Comparison of ENCODE assay signal across 20 mouse cellular contexts in genomic region chr5:65910398-65910797, GRCm38 (mm10). TPM values are rescaled to one million over a fixed set of nuclear protein-coding genes. Genes with fewer than 3 reads are reported as not detected.
DNase-seq lines count a peak whose midpoint lies in the region; ATAC-seq lines count a peak whose summit lies in the region.
"Had no signal": no experiment of that assay in that cellular context is flagged by ENCODE, and none has a peak within 500 bp of the region (broad histone marks: within the 10 kb centered on the region; RNA-seq: fewer than 3 reads in every experiment).

No protein-coding gene starts in this region.

- ATAC-seq in inflammation-experienced regulatory T-cells, adult 6 months, result peak; percentile 56
- ATAC-seq: forebrain, embryonic 13.5 days; Patski had no signal

- DNase-seq in CD4-positive helper T cell, adult 2 months (ENCODE audit: low read depth, low spot score), result peak; percentile 43
- peak; percentile 69 for DNase-seq in CD4-positive, CD25-positive, alpha-beta regulatory T cell, adult 2 months (ENCODE audit: low read depth, low spot score)
- DNase-seq in thymus, postnatal 0 days (ENCODE audit: low spot score), result peak; percentile 93
- no peak for DNase-seq in adipocyte (ENCODE audit: low spot score)
- DNase-seq in layer of hippocampus, adult 11-12 months (ENCODE audit: low spot score), result no peak
- no peak for DNase-seq in urinary bladder, postnatal 25 days (ENCODE audit: low spot score)
- DNase-seq: cerebellum, adult 8-10 months; heart, postnatal 14 days; kidney, adult 8-10 months; kidney, postnatal 4 days; layer of hippocampus, postnatal 36 days; right cerebral cortex, postnatal 14 days had no signal

RNA-seq across cellular contexts. Expression of gene Chrna9, which starts 24.3 kb away (rescaled TPM):
- 1 to 10 TPM in 2 of 3 experiments, not detected in 1; 1.6 to 2.0 TPM for polyA plus RNA-seq in inflammation-experienced regulatory T-cells, adult 6 months (2017; shearing (Covaris generic))
- polyA plus RNA-seq in thymus, postnatal 0 days (2015; fragmentation: Nextera tagmentation; extraction: Ambion mirVana), result 244 and 286 TPM in 2 replicates
- polyA plus RNA-seq: brain, embryonic 14.5 days; embryonic facial prominence, embryonic 15.5 days; forebrain, embryonic 13.5 days; hindbrain, embryonic 16.5 days; liver, embryonic 15.5 days; midbrain, embryonic 12.5 days; Patski had no signal

RNA-seq across cellular contexts. Expression of gene Rhoh, which starts 49.4 kb away (rescaled TPM):
- 100 to 1,000 TPM; 154 to 314 (median 282) TPM for polyA plus RNA-seq in inflammation-experienced regulatory T-cells, adult 6 months (2017; shearing (Covaris generic))
- 174 and 206 TPM in 2 replicates for polyA plus RNA-seq in thymus, postnatal 0 days (2015; fragmentation: Nextera tagmentation; extraction: Ambion mirVana)

Comparison
In these comparisons a context has a peak if more than half of its experiments do, and no peak if none do; other contexts are left out.
1. DNase-seq: peak in CD4-positive helper T cell, adult 2 months (single experiment), CD4-positive, CD25-positive, alpha-beta regulatory T cell, adult 2 months (single experiment) and thymus, postnatal 0 days (single experiment); none in adipocyte (single experiment), layer of hippocampus, adult 11-12 months (single experiment) and urinary bladder, postnatal 25 days (single experiment).
2. RNA of gene Chrna9, which starts 24.3 kb away (polyA plus RNA-seq): 244 to 286 TPM in thymus, postnatal 0 days; 1.6 to 2.0 TPM in inflammation-experienced regulatory T-cells, adult 6 months; every median in the first group is over 10 times any median in the second.